Mouse (Mus musculus) thymus, postnatal 10 days (tissue): ENCODE measurements around the gene Ccdc151.

Experiments
- DNase-seq, 2 experiments: peaks; one replicate each; pipeline ENCODE4 v3.0.0; 2021; ENCODE audit warnings: low spot score in 2 of 2

Gene Ccdc151

GRCm38 (mm10) chr9:22002194-22003162 lies at the start of gene Ccdc151, which contains the start of gene Prkcsh:
TSS of gene Ccdc151 (minus strand) at chr9:22002634.
TSS of gene Prkcsh (plus strand) at chr9:22002806.
- peak; percentile 98 to 99 for DNase-seq

GRCm38 (mm10) chr9:22051958-22052254 lies 49.5 kb upstream of the Ccdc151 start, which contains the start of gene Elavl3:
TSS of gene Elavl3 (minus strand) at chr9:22052023.
- DNase-seq = peak; percentile 35 to 47

- no peak for DNase-seq
Observed at GRCm38 (mm10) chr9:22051161-22051957, 48.9 kb upstream of the Ccdc151 start.

GRCm38 (mm10) chr9:22050351-22050889 lies 48.0 kb upstream of the Ccdc151 start:
- DNase-seq = peak in 1 of 2 experiments; percentile 22

GRCm38 (mm10) chr9:22049721-22050270 lies 47.4 kb upstream of the Ccdc151 start:
- DNase-seq = no peak

- no peak for DNase-seq
Observed at GRCm38 (mm10) chr9:22049315-22049714, 46.9 kb upstream of the Ccdc151 start.

GRCm38 (mm10) chr9:22047329-22047728 lies 44.9 kb upstream of the Ccdc151 start:
- no peak for DNase-seq

- DNase-seq = no peak
Observed at GRCm38 (mm10) chr9:22041832-22042231, 39.4 kb upstream of the Ccdc151 start.

- DNase-seq = no peak
Observed at GRCm38 (mm10) chr9:22037826-22038225, 35.4 kb upstream of the Ccdc151 start.

GRCm38 (mm10) chr9:22035300-22036044 lies 33.0 kb upstream of the Ccdc151 start:
- no peak for DNase-seq

GRCm38 (mm10) chr9:22030386-22030785 lies 28.0 kb upstream of the Ccdc151 start:
- no peak for DNase-seq

- DNase-seq = no peak
Observed at GRCm38 (mm10) chr9:22028467-22028866, 26.0 kb upstream of the Ccdc151 start.

GRCm38 (mm10) chr9:22024592-22024991 lies 22.2 kb upstream of the Ccdc151 start:
- no peak for DNase-seq

- DNase-seq = no peak
Observed at GRCm38 (mm10) chr9:22017208-22017825, 14.9 kb upstream of the Ccdc151 start.

- peak in 1 of 2 experiments; percentile 29 for DNase-seq
Observed at GRCm38 (mm10) chr9:22016245-22016644, 13.8 kb upstream of the Ccdc151 start.

GRCm38 (mm10) chr9:22012731-22013130 lies 10.3 kb upstream of the Ccdc151 start:
- DNase-seq = no peak

GRCm38 (mm10) chr9:22011055-22011454 lies 8.6 kb upstream of the Ccdc151 start:
- no peak for DNase-seq

- no peak for DNase-seq
Observed at GRCm38 (mm10) chr9:22004546-22004945, 2.1 kb upstream of the Ccdc151 start.

GRCm38 (mm10) chr9:22003163-22003554 lies 725 bp upstream of the Ccdc151 start:
- peak in 1 of 2 experiments; percentile 47 for DNase-seq

GRCm38 (mm10) chr9:22001633-22002032 lies 801 bp downstream of the Ccdc151 start:
- no peak for DNase-seq

GRCm38 (mm10) chr9:22000296-22000695 lies 2.1 kb downstream of the Ccdc151 start:
- no peak for DNase-seq
